Mouse (Mus musculus) induced T-regulatory cell, adult 2 months (primary cell): ENCODE results near the gene 2610002M06Rik.
A peak's percentile ranks its signal among the peaks of the same experiment; 100 is the strongest.

Source experiments
- DNase-seq: peaks from one replicate; pipeline ENCODE4 v3.0.0-alpha.2; 2012; ENCODE audit warnings: low read depth

The 2610002M06Rik gene

GRCm38 (mm10) chrX:107816218-107816554, at the start of gene 2610002M06Rik:
TSS of gene 2610002M06Rik (minus strand) at chrX:107816334.
- peak; percentile 90 for DNase-seq

DNA sequence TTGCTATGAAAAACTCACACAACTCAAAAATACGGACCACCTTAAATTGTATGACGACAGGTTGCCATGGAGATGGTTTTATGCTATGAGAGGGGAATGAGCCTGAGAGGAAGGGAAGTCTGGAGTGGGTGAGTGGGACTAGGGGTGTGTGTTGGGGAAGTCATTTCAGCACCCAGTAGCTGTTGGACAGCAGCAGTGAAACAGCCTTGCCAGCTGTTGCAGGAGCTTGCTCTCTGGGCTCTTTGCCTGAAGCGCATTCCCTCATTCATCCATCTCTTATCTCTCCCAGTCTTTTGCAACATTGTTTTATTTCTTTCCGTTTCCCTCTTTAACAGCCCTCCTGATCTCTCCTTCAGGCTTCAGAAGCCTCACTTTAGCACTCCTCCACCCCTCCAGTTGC, 42.0 kb upstream of the 2610002M06Rik start:
- no peak for DNase-seq

GRCm38 (mm10) chrX:107816726-107817125, 592 bp upstream of the 2610002M06Rik start:
- DNase-seq = no peak

- DNase-seq = peak; percentile 35
These were observed 474 bp downstream of the 2610002M06Rik start for GRCm38 (mm10) chrX:107815502-107816217.

GRCm38 (mm10) chrX:107812120-107812519, 4.0 kb downstream of the 2610002M06Rik start:
- DNase-seq = no peak

GRCm38 (mm10) chrX:107796919-107797318, 19.2 kb downstream of the 2610002M06Rik start:
- DNase-seq = no peak

DNA sequence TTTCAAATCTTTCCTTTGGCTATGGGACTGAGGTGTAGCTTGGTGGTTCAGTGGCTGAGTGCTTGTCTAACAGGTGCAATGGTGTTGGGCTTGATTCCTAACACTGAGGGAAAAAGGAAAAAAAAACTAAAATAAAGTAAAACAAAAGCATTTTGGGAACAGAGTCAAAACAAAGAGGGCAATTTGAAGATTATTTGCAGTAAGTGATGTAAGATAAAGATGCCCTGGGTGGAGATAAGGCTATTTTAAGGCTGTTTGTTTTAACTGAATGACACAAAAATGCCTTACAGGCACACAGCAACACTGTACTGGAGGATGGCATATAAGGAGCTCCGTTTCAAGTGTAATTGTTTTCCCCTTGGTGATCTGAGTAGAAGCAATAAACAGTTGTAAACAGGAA, 20.3 kb downstream of the 2610002M06Rik start:
- no peak for DNase-seq

- no peak for DNase-seq
These were observed 23.8 kb downstream of the 2610002M06Rik start, which contains the start of gene Tent5d for GRCm38 (mm10) chrX:107792290-107792689. TSS of gene Tent5d (plus strand) at chrX:107792590.

DNA sequence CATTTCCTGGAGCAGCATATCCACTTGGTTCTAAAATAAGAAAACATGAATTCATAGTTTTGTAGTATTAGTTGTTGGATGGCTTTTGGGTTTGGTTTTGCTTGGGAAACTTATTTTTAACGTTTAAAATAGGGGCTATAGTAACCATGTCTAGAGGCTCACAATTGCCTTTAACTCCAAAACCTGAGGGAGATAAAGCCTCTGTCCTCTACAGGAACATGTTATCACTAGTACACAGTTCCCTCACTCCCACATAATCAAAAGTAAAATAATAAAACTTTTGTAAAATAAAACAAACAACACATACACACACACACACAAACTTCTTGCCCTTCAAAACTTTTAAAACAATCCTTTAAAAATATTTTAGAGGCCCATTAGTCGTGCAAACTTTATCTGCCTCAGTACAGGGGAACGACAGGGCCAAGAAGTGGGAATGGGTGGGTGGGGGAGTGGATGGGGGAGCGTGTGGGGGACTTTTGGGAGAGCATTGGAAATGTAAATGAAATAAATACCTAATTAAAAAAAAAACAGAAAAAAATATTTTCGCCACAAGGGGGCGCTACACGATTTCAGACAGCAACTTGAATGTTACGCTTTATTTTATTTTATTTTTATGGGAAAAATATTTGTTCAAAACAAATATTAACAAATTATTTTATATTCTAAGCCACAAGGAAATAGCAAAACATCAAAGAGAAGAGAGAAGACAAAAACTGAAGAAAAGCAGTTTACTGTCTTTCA, 25.2 kb downstream of the 2610002M06Rik start:
- DNase-seq = peak; percentile 44

DNA sequence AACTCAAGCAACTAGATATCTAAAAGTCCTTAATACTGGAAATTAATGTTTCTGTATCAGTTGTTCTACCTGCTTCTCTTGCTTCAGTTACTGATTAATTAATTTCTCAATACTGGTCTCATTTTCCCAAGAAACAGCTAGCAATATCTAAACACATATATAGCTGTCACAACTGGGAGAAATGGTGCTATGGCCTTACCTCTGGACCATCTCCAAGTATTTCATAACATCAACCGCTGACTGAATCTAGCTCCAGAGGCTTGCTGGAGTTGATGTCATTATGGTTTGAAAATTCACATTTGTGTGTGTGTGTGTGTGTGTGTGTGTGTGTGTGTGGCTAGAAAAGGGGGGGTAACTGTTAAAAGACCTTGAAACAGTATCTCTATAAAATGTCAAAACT, 26.0 kb downstream of the 2610002M06Rik start:
- no peak for DNase-seq

- peak; percentile 1 for DNase-seq
These were observed 48.2 kb downstream of the 2610002M06Rik start for GRCm38 (mm10) chrX:107767896-107768295.
